Mouse (Mus musculus) thymus, adult 2 months (tissue): ENCODE measurements around the gene Rbm20.

Source experiments
- CTCF ChIP-seq: fragments of 200-500 bp; IDR thresholded peaks from 2 replicates; pipeline ENCODE4 v1.5.1; 2012; ENCODE audit warnings: mild to moderate bottlenecking, control low read depth, low read length, moderate library complexity, borderline replicate concordance; ENCODE audit not compliant: control insufficient read depth, poor library complexity, insufficient read depth; ENCODE audit errors: extremely low read depth
- POLR2A ChIP-seq: fragments of 200-500 bp; IDR thresholded peaks from 2 replicates; pipeline ENCODE4 v1.6.1; 2012; ENCODE audit warnings: mild to moderate bottlenecking, low read length, control low read depth, moderate library complexity; ENCODE audit not compliant: control insufficient read depth, poor library complexity, insufficient read depth; ENCODE audit errors: extremely low read depth

DNA sequence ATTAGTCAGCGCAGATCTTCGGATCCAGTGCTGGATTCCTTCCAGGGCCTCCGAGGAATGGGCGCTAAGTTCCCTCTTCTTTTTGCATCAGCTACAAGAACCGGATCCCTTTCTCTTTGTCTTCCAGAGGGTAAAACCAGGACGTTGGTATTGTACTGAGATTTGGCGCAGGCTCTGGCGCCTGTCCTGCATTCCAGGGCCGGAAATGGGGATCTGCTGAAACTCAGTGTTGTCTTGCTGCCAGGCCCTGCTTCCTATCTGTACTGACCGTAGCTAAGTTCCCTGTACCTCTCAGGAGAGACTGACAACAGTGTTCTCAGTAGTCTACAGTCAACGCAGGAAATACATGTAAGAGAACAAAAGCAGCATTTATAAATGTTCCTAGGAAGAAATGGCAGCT lies 31.3 kb downstream of the Rbm20 start:
- TF ChIP-seq CTCF (no peak), POLR2A (no peak)
